In the genomic region with DNA sequence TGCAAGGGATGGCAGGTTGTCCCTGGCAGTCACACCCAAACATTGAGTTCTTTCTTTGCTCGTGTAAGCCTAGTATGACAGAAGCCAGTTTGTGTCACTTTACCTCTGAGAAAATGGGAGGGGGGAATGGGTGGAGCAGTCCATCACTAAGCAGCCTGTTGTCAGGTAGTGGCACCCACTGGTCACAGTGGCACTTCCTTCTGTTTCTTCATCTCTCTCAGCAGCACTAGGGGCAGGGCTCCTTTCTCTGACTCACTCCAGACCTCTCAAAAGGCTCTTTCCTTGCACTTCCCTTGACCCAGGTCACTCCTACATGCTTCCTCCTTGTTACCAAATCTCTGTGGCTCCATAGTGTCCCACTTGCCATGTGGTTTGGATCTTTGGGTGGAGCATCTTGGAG, we compare ENCODE assay signal across 13 mouse cellular contexts. TPM values are rescaled to one million over a fixed set of nuclear protein-coding genes. Genes with fewer than 3 reads are reported as not detected.
A peak's percentile ranks its signal among the peaks of the same experiment; 100 is the strongest.
DNase-seq lines count a peak whose midpoint lies in the region; ATAC-seq and TF ChIP-seq lines count a peak whose summit lies in the region.
"Had no signal": no experiment of that assay in that cellular context is flagged by ENCODE, and none has a peak within 500 bp of the region (broad histone marks: within the 10 kb centered on the region; RNA-seq: fewer than 3 reads in every experiment).

No protein-coding gene starts in this region.

- no peak for DNase-seq in heart, postnatal 4 days
- DNase-seq in spleen, adult 2 months (ENCODE audit: low read depth in 1 of 2, low spot score in 2 of 2) = no peak
- no peak for DNase-seq in spleen, adult 18-20 months
- DNase-seq in lung, postnatal 25 days (ENCODE audit: low spot score) = peak; percentile 49
- no peak for DNase-seq in stomach, postnatal 0 days (ENCODE audit: low spot score)
- no peak for DNase-seq in retina, postnatal 1 day
- DNase-seq: cerebellum, adult 18-20 months; forebrain, postnatal 0 days; layer of hippocampus, postnatal 36 days had no signal

- TF ChIP-seq EP300 in stomach, postnatal 0 days (optimal IDR thresholded peaks at IDR 0.05) = no peak

- H3K9me3 ChIP-seq in heart, embryonic 16.5 days (replicated peaks; ENCODE audit: control insufficient read depth, low read length) = no peaks in the 10 kb centered on the region
- H3K9me3 ChIP-seq in stomach, postnatal 0 days (ENCODE audit: control insufficient read depth, low read length) = no peaks in the 10 kb centered on the region
- H3K9me3 ChIP-seq in intestine, postnatal 0 days (ENCODE audit: control insufficient read depth) = no peaks in the 10 kb centered on the region

- WGBS in heart, embryonic 16.5 days = 29% methylated on average over 1 of the region's 1 CpGs
- WGBS in spleen, adult 2 months = 22% methylated on average over 1 of the region's 1 CpGs
- 40% methylated on average over 1 of the region's 1 CpGs for WGBS in stomach, postnatal 0 days
- 32% methylated on average over 1 of the region's 1 CpGs for WGBS in intestine, postnatal 0 days

- peaks cover 28% of the 10 kb centered on the region for H3K4me1 ChIP-seq in heart, embryonic 16.5 days (ENCODE audit: control insufficient read depth, insufficient read depth, low read length)
- peaks cover 28% of the 10 kb centered on the region for H3K4me1 ChIP-seq in spleen, adult 2 months (ENCODE audit: control insufficient read depth, insufficient read depth, insufficient read length)
- no peaks in the 10 kb centered on the region for H3K4me1 ChIP-seq in stomach, postnatal 0 days (replicated peaks; ENCODE audit: control insufficient read depth, insufficient read depth)
- no peaks in the 10 kb centered on the region for H3K4me1 ChIP-seq in intestine, postnatal 0 days (replicated peaks; ENCODE audit: control insufficient read depth, insufficient read depth, low read length)

- no peak overlapping the region for H3K4me2 ChIP-seq in heart, embryonic 16.5 days (ENCODE audit: low read depth, low read length)
- no peak overlapping the region for H3K4me2 ChIP-seq in stomach, postnatal 0 days (replicated peaks; ENCODE audit: low read depth)
- H3K4me2 ChIP-seq in intestine, postnatal 0 days (replicated peaks; ENCODE audit: low read depth) = no peak overlapping the region

- no peaks in the 10 kb centered on the region for H3K27me3 ChIP-seq in heart, embryonic 16.5 days (ENCODE audit: control insufficient read depth, insufficient read depth, low read length)
- H3K27me3 ChIP-seq in spleen, adult 2 months (ENCODE audit: control insufficient read depth, insufficient read depth, low read length) = no peaks in the 10 kb centered on the region
- H3K27me3 ChIP-seq in stomach, postnatal 0 days (ENCODE audit: control insufficient read depth, insufficient read depth, low read length) = no peaks in the 10 kb centered on the region
- H3K27me3 ChIP-seq in intestine, postnatal 0 days (replicated peaks; ENCODE audit: control insufficient read depth, insufficient read depth, low read length) = no peaks in the 10 kb centered on the region

- TF ChIP-seq CTCF in spleen, adult 2 months (IDR thresholded peaks at IDR 0.05; ENCODE audit: extremely low read depth, insufficient read depth, insufficient read length, insufficient replicate concordance) = no peak
- TF ChIP-seq CTCF in stomach, postnatal 0 days (IDR thresholded peaks at IDR 0.05; ENCODE audit: low read depth) = no peak
- TF ChIP-seq CTCF in intestine, postnatal 0 days (IDR thresholded peaks at IDR 0.05; ENCODE audit: low read depth) = no peak

- H3K4me3 ChIP-seq in heart, embryonic 16.5 days (ENCODE audit: low read length) = no peak overlapping the region
- H3K4me3 ChIP-seq in spleen, adult 2 months (ENCODE audit: extremely low read depth, insufficient read depth, insufficient read length) = no peak overlapping the region
- H3K4me3 ChIP-seq in stomach, postnatal 0 days (ENCODE audit: low read depth, low read length) = no peak overlapping the region
- no peak overlapping the region for H3K4me3 ChIP-seq in intestine, postnatal 0 days (ENCODE audit: low read depth, low read length)
- H3K4me3 ChIP-seq: myocyte had no signal

- H3K36me3 ChIP-seq in heart, embryonic 16.5 days (ENCODE audit: control insufficient read depth, insufficient read depth) = no peaks in the 10 kb centered on the region
- H3K36me3 ChIP-seq in spleen, adult 2 months (ENCODE audit: control insufficient read depth, insufficient read depth, low read length) = no peaks in the 10 kb centered on the region
- no peaks in the 10 kb centered on the region for H3K36me3 ChIP-seq in stomach, postnatal 0 days (ENCODE audit: control insufficient read depth, insufficient read depth, low read length)
- H3K36me3 ChIP-seq in intestine, postnatal 0 days (ENCODE audit: control insufficient read depth, insufficient read depth) = no peaks in the 10 kb centered on the region

- no peak for TF ChIP-seq POLR2A in spleen, adult 2 months (IDR thresholded peaks at IDR 0.05; ENCODE audit: low read depth, low read length)

- H3K27ac ChIP-seq in heart, embryonic 16.5 days (ENCODE audit: low read length) = peak overlapping the region; percentile 26
- H3K27ac ChIP-seq in spleen, adult 2 months (ENCODE audit: insufficient read depth, low read length) = peak overlapping the region; percentile 29
- no peak overlapping the region for H3K27ac ChIP-seq in stomach, postnatal 0 days (replicated peaks)
- no peak overlapping the region for H3K27ac ChIP-seq in intestine, postnatal 0 days (ENCODE audit: low read depth, low read length)
- H3K27ac ChIP-seq: liver, embryonic 14.5 days had no signal

- H3K9ac ChIP-seq in heart, embryonic 16.5 days (ENCODE audit: low read length) = no peak overlapping the region
- no peak overlapping the region for H3K9ac ChIP-seq in stomach, postnatal 0 days (ENCODE audit: low read length)
- no peak overlapping the region for H3K9ac ChIP-seq in intestine, postnatal 0 days (ENCODE audit: low read depth, low read length)
- H3K9ac ChIP-seq: forebrain, postnatal 0 days; liver, embryonic 14.5 days had no signal

- no peak for ATAC-seq in heart, embryonic 16.5 days (replicated peaks; ENCODE audit: extremely low read depth, insufficient read depth, low FRiP score)
- peak; percentile 46; the same call in 1 of the 2 replicates for ATAC-seq in stomach, postnatal 0 days (ENCODE audit: low FRiP score, low TSS enrichment)
- ATAC-seq in intestine, postnatal 0 days = no peak
- ATAC-seq: forebrain, postnatal 0 days had no signal

RNA-seq across cellular contexts. Expression of a gene that starts 52.9 kb away (rescaled TPM):
- 119 and 120 TPM in 2 replicates for polyA plus RNA-seq in heart, embryonic 16.5 days (2015; fragmentation: Nextera tagmentation; extraction: Ambion mirVana)
- 100 to 1,000 TPM; 250 to 257 TPM for total RNA-seq in heart, postnatal 4 days (2021)
- polyA plus RNA-seq in spleen, adult 2 months (2012; rRNA removed) = 17.5 and 20.3 TPM in 2 replicates
- polyA plus RNA-seq in stomach, postnatal 0 days (2015; fragmentation: Nextera tagmentation; extraction: Ambion mirVana) = 20.0 and 21.5 TPM in 2 replicates
- 18.3 and 19.9 TPM in 2 replicates for polyA plus RNA-seq in intestine, postnatal 0 days (2015; fragmentation: Nextera tagmentation; extraction: Ambion mirVana)

Comparison
In these comparisons a context has a peak if more than half of its experiments do, and no peak if none do; other contexts are left out.
1. H3K27ac ChIP-seq: peak in heart, embryonic 16.5 days (single experiment) and spleen, adult 2 months (single experiment); none in stomach, postnatal 0 days (single experiment) and intestine, postnatal 0 days (single experiment).